Mouse (Mus musculus): ENCODE measurements at regions not wholly inside any gene's neighbourhood (a gene's known extent, or its start where the extent isn't known, plus 50 kb on each side); places are given as distances from the start of the nearest gene placed in this dataset.

- TF ChIP-seq CTCF (IDR thresholded peaks at IDR 0.05; ENCODE audit: insufficient read depth, low read length): no peak
- no peak for TF ChIP-seq POLR2A (IDR thresholded peaks at IDR 0.05; ENCODE audit: borderline replicate concordance, extremely low read depth, low read depth, low read length)
Observed at GRCm38 (mm10) chr8:44689837-44690592, 245.2 kb upstream of the Fat1 start.

Data from lung, adult 2 months (tissue).